Mouse (Mus musculus) megakaryocyte, embryonic 14.5 days (primary cell): ENCODE measurements around the gene Syne3.

Experiments used
- FLI1 ChIP-seq: IDR thresholded peaks from 2 replicates; pipeline ENCODE4 v1.6.1; 2012; ENCODE audit warnings: low read length, inconsistent platforms, mixed read lengths
- GATA1 ChIP-seq: IDR thresholded peaks from 3 replicates; pipeline ENCODE4 v1.6.1; 2012; ENCODE audit warnings: mixed read lengths, low read length, inconsistent platforms, borderline replicate concordance

DNA sequence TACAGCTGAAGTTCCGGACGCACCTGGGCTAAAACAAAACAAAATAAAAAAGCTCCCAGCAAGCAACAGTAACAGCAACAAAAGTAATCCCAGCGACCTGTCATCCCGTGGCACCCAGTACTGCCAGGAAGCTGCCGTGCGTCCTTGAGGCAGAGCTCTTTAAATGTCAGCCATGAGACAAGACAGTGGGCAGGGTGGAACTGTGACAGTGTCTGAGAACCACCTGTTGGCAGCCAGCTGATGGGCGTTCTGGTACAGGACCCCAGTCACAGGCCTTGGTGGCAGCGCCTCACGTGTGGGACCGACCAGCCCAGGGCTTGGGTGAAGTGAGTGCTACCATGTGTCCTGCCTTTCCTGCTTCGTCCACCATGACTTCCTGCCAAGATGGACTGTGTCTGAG lies 28.6 kb upstream of the Syne3 start:
- TF ChIP-seq FLI1: no peak
- no peak for TF ChIP-seq GATA1
